Mouse (Mus musculus) gastrocnemius, postnatal 14 days (tissue): ENCODE measurements around the gene Kalrn. TPM values are rescaled to one million over a fixed set of nuclear protein-coding genes. Genes with fewer than 3 reads are reported as not detected.
A peak's percentile ranks its signal among the peaks of the same experiment; 100 is the strongest.

ENCODE experiments used
- DNase-seq: peaks from one replicate; pipeline ENCODE4 v3.0.0; 2021; ENCODE audit warnings: mixed read lengths
- intact Hi-C: fragments of 180-260 bp; cut with DNase I; formaldehyde crosslinking; loops from one replicate; pipeline ENCODE4 v1.15.1; 2025; ENCODE audit warnings: low total_unique reads
- total RNA-seq, 2 experiments: library from RNA; stranded (reverse); gene quantifications; 2 replicates each; pipeline ENCODE4 v1.2.3; 2021

The Kalrn gene
- total RNA-seq, 2 experiments from 2014 or later: 16.3 to 20.2 TPM

DNA sequence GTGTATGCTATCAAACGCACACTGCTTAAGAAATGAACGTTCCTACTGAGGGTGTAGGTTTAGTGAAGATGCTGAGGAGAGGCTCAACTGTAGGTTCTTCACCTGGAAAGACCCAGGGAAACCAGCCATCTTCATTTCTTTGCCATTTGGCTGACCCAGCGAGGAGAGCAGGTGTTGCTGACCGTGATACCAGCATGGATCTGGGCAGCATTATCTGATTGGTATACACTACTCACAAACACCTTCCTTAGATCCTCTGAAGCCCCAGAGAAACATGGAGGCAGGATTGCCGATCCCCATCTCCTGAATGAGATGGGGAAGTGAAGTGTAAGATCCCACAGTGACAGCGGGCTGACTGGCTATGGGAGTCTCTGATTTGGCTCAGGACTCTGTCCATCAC, 575.3 kb downstream of the Kalrn start:
- DNase-seq: no peak
- intact Hi-C loops: no loop called here

GRCm38 (mm10) chr16:33996030-33996429, 577.3 kb downstream of the Kalrn start:
- intact Hi-C loops: no loop called here
- DNase-seq: peak; percentile 54

- no peak for DNase-seq
Observed at GRCm38 (mm10) chr16:33995496-33995895, 577.8 kb downstream of the Kalrn start.

GRCm38 (mm10) chr16:33994321-33994720, 579.0 kb downstream of the Kalrn start:
- no peak for DNase-seq
- intact Hi-C loops: no loop called here

More at GRCm38 (mm10) chr16:33995496-33995895, 577.8 kb downstream of the Kalrn start:
- intact Hi-C loops: no loop called here

- intact Hi-C loops: no loop called here
- DNase-seq: no peak
Observed at GRCm38 (mm10) chr16:33990712-33991111, 582.6 kb downstream of the Kalrn start.

GRCm38 (mm10) chr16:33989106-33989505, 584.2 kb downstream of the Kalrn start:
- intact Hi-C loops: no loop called here
- no peak for DNase-seq

DNA sequence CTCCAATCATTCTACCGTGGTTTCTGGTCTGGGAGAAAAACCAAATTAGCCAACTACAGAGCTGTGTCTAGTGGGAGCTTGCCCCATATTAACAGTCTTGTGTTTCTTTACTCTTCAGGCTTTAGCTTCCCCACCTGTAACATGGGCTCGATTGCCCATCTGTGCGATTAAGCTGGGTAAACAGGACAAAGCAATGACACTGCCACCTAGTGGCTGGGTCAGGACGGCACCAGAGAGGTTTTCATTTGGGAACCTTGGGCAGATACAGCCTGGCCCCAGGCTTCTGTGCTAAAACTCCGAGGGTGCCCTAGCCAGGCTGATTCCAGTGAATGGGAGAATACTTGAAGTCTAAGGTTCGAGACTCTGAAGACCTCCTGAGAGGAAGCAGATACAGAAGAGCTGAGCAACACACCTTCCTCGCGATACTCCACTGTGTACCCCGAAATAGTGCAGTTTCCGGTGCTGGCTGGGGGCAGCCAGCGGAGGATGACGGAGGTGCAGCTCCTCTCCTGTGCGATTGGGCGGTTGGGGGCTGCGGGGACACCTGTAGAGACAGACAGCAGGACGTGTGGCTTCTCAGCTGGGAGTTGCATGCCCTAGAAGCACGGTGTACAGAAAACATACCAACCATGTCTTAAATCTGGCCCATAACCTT, 584.8 kb downstream of the Kalrn start:
- DNase-seq: peak; percentile 38

GRCm38 (mm10) chr16:33986993-33987392, 586.3 kb downstream of the Kalrn start:
- intact Hi-C loops: no loop called here
- no peak for DNase-seq

More for the DNA sequence above, 584.8 kb downstream of the Kalrn start:
- intact Hi-C loops: no loop called here

GRCm38 (mm10) chr16:33985372-33985771, 588.0 kb downstream of the Kalrn start:
- DNase-seq: no peak
- intact Hi-C loops: no loop called here

- intact Hi-C loops: no loop called here
- DNase-seq: no peak
Observed at GRCm38 (mm10) chr16:33983712-33984111, 589.6 kb downstream of the Kalrn start.

DNA sequence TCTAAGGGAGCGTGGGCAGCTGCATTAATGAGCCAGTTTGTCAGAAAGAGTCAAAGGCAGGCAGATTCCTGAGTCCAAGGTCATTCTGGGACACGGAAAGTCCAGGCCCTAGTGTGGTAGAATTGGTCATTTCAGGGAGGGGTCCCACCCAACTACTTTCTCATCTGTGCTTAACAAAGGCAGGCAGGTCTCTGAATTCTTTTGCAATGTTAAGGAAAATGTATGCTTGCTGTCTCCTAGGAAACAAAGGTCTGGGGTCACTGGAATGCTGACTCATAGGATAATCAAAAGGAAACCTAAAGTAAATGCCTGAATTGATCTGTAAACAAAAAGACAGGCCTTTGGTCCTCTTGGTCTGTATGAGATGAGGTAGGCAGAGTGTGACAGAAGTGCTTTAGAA, 593.5 kb downstream of the Kalrn start:
- intact Hi-C loops: no loop called here
- no peak for DNase-seq

- intact Hi-C loops: no loop called here
- DNase-seq: no peak
Observed at GRCm38 (mm10) chr16:33967283-33967640, 606.1 kb downstream of the Kalrn start.

DNA sequence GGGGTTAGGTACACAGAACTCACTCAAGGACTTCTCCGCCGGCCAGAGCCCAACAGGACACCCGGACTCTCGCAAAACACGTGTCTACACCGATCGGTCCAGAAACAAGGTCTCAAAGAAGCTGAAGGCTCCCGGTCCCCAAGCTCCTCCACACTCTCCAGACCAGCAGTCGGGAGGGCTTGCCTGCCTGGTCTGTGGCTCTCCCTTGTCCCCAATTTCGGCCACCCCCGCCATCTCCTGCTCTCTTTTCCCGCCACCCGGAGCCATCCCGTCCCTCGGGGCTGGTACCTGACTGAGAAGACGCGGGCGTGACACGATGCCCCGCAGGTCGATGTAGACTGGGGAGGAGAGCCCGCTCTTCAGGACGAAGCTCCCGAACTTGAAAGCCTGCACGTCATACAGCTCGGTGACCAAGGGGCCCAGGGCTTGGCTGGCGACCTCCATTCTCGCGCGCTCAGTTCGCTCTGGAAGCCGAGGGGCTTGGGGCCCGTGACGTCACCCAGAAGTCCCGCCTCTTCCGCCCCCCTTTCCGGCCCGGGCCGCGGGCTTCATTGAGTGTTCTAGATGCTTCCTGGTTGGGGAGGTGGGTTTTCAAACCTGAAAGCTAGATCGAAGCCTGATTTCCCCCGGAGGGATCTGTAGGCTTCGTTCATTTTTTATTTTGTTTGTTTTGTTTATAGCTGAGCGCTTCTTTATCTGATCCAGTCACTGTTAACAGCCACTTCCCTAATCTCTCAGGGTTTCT, 606.6 kb downstream of the Kalrn start, which contains the start of gene Umps:
TSS of gene Umps (minus strand) at position 501 of the 745 bp plus-strand sequence.
- intact Hi-C loops: no loop called here
- DNase-seq: peak; percentile 81

DNA sequence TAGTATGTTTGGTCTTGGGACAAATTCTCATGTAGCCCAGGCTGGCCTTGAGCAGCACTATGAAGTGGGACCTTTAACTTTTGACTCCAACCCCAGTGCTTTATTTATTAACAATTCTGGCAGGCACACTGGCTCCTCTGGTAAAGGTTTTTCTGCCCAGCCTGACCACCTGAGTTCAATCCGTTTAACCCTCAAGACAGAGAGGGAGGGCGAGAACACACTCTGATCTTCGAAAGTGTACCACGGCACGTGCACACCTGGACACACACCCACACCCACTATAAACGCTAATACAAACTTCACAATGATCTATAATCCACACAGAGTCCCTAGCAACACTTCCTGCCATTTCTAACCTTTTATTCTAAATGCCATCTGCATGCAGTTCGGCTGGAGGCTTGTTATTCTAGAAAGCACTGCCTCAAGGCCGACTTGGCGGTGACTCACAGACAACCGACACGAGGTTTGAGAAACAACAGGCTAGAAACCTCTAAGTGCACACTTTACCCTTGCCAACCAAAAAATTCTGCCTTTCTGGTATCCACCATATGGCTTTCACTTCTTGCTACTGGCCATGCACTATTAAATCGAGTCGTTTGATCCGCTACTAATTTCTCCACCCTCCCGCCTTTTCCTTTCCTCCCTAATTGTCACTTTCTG, 607.3 kb downstream of the Kalrn start:
- no peak for DNase-seq
- intact Hi-C loops: no loop called here

- DNase-seq: no peak
- intact Hi-C loops: no loop called here
Observed at GRCm38 (mm10) chr16:33963509-33963908, 609.8 kb downstream of the Kalrn start.

GRCm38 (mm10) chr16:33954793-33955192, 618.5 kb downstream of the Kalrn start:
- intact Hi-C loops: no loop called here
- no peak for DNase-seq

GRCm38 (mm10) chr16:33953008-33953407, 620.3 kb downstream of the Kalrn start:
- intact Hi-C loops: no loop called here
- no peak for DNase-seq

DNA sequence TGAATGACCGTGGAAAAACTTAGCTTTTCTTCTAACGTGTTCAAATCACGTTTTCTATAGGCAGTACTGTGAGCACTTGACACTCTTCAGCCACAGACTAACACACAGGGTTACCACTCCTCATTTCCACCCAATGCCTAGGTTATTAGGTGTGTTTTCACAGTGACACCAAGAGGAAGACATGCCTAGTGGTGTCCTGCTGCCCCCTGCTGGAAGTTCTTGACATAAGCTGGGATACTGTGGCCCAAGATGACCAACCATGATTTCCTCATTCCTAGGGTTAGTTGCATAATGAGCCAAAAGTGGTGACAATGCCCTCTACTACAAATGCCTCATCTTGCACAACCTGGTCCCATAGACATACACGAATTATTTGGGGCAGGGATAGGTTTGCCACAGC, 622.5 kb downstream of the Kalrn start:
- peak; percentile 82 for DNase-seq
- intact Hi-C loops: loop anchor here (2.0 kb wide), 1 partner anchor 128 kb away; no protein-coding TSS in a partner anchor

GRCm38 (mm10) chr16:33950386-33950785, 622.9 kb downstream of the Kalrn start:
- intact Hi-C loops: loop anchor here (2.0 kb wide), 1 partner anchor 128 kb away; no protein-coding TSS in a partner anchor
- no peak for DNase-seq
